Mouse (Mus musculus) embryonic facial prominence, embryonic 11.5 days (tissue): ENCODE results near the gene Kif1c. TPM values are rescaled to one million over a fixed set of nuclear protein-coding genes. Genes with fewer than 3 reads are reported as not detected.

Source experiments
- ATAC-seq: fragments of 200-750 bp; cut with Nextera tagmentation; replicated peaks from 2 replicates; pipeline ENCODE4 v1.8.0; 2017; ENCODE audit warnings: low read depth; ENCODE audit not compliant: insufficient number of reproducible peaks, low FRiP score, low TSS enrichment
- DNase-seq: peaks from one replicate; pipeline ENCODE4 v3.0.0-alpha.2; 2015; ENCODE audit warnings: low spot score
- H3K27ac ChIP-seq: fragments of 300-500 bp; sonication (generic); replicated peaks from 2 replicates; pipeline ENCODE4 v1.5.1; 2014; ENCODE audit warnings: mild to moderate bottlenecking, low read depth, low read length, control low read depth
- H3K27me3 ChIP-seq: fragments of 300-500 bp; sonication (generic); 2 replicates; pipeline ENCODE4 v1.6.1; 2014; ENCODE audit warnings: mild to moderate bottlenecking, low read length, moderate library complexity, mixed read lengths; ENCODE audit not compliant: control insufficient read depth, insufficient read depth
- H3K36me3 ChIP-seq: fragments of 300-500 bp; sonication (generic); replicated peaks from 2 replicates; pipeline ENCODE4 v1.6.1; 2014; ENCODE audit warnings: low read depth, mild to moderate bottlenecking, low read length, moderate library complexity, mixed read lengths; ENCODE audit not compliant: control insufficient read depth, insufficient read depth
- H3K4me1 ChIP-seq: fragments of 300-500 bp; sonication (generic); 2 replicates; pipeline ENCODE4 v1.6.1; 2014; ENCODE audit warnings: low read length, mixed read lengths; ENCODE audit not compliant: control insufficient read depth, insufficient read depth
- H3K4me2 ChIP-seq: fragments of 300-500 bp; sonication (generic); 2 replicates; pipeline ENCODE4 v1.6.1; 2014; ENCODE audit warnings: low read depth, mild to moderate bottlenecking, control low read depth, low read length, moderate library complexity
- H3K4me3 ChIP-seq: fragments of 300-500 bp; sonication (generic); 2 replicates; pipeline ENCODE4 v1.5.1; 2014; ENCODE audit warnings: low read depth, low read length, control low read depth
- H3K9ac ChIP-seq: fragments of 300-500 bp; sonication (generic); replicated peaks from 2 replicates; pipeline ENCODE4 v1.6.1; 2014; ENCODE audit warnings: mild to moderate bottlenecking, control low read depth, low read length
- H3K9me3 ChIP-seq: fragments of 300-500 bp; sonication (generic); replicated peaks from 2 replicates; pipeline ENCODE4 v1.6.1; 2016; ENCODE audit warnings: mild to moderate bottlenecking, low read length, inconsistent platforms, mixed read lengths; ENCODE audit not compliant: control insufficient read depth
- WGBS: fragments of 180-500 bp; shearing (Covaris S2); extraction: QIAGEN DNeasy Blood & Tissue Kit; methylation state at CpG from one replicate; pipeline ENCODE4 v1.1.7; 2014; 5-methylcytosine and 5-hydroxymethylcytosine counted together
- polyA plus RNA-seq: library from polyadenylated mRNA; unstranded; fragments of >200 nt; fragmentation: Nextera tagmentation; extraction: Ambion mirVana; gene quantifications from 2 replicates; pipeline ENCODE4 v1.2.1, GENCODE M21; 2014

Gene Kif1c
- polyA plus RNA-seq, result 7.5 and 8.3 TPM in 2 replicates

DNA sequence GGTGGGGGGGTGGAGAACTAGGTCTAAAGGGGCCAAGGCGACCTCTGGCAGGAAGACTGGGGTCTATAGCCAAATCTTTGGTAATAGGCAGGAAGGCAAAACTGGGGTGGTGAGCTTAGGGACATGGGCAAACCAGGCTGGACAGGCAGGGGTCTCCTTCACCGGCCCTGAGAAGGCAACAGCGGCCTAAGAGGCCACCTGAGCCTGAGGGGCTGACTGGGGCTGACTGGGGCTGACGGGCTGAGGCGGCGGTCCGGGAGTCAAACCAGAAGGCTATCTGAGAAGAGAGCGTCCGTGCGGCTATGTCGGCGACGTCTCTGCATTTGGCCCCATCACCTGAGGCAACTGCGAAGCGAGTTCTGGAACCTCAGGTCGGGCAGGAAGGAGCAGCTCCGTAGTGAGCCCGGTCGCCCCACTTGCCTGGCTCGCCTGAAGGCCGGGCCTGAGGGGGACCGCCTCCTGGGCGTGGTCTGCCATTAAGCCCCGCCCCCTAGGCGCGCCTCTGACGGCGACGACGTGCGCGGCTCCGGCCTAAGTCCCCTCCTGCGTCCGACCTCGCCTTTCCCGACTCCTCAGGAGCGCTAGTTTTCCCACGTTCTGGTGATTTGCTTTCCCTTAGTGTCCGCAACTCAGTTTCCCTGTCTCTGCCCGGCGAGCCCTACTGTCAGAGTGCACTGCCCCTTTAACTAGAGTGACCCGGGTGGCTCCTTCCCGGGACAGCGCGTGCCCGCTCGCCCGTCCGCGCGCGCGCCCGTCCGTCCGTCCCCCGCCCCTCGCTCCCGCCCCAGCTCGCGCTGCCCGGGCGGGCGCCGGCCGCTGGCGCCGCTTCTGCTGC lies at the start of gene Kif1c, which contains the start of gene Inca1:
Kif1c (plus strand) TSS at position 827 of the 835 bp plus-strand sequence.
Inca1 (minus strand) TSS at position 434 of the 835 bp plus-strand sequence.
- peak; percentile 94 for DNase-seq
- Histone ChIP-seq H3K4me2 (peak within 1 kb of the TSS; percentile 84), H3K9me3 (no peaks in the 10 kb centered on the region), H3K27ac (peak within 1 kb of the TSS; percentile 68), H3K9ac (peak within 1 kb of the TSS; percentile 96), H3K36me3 (no peaks in the 10 kb centered on the region), H3K4me3 (peak within 1 kb of the TSS; percentile 88), H3K27me3 (no peaks in the 10 kb centered on the region), H3K4me1 (peaks cover 3% of the 10 kb centered on the region; the same call in 1 of the 2 replicates)
- ATAC-seq, result peak; percentile 92
- WGBS, result 2% methylated on average over 65 of the region's 69 CpGs

DNA sequence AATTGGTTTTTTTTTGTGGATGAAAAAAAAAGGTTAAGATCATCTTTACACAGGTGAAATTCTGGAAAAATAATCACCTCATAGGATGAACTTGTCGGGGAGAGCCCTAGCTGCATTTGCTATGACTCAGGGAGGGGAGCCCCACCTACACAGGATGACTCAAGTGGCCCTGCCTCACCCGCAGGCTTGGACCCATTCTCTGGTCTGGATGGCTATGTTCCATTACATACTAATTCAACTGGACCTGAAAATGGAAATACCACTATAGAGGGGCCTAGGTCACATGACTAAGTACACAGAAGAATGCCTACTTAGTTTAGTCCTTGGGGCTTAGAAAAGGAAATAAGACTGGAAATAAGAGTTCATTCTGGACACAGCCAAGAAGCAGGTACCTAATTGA lies 49.0 kb upstream of the Kif1c start:
- Histone ChIP-seq H3K27ac (no peak overlapping the region), H3K36me3 (peaks cover 17% of the 10 kb centered on the region), H3K27me3 (no peaks in the 10 kb centered on the region), H3K4me1 (peaks cover 4% of the 10 kb centered on the region), H3K4me2 (no peak overlapping the region; the same call in 1 of the 2 replicates), H3K4me3 (no peak overlapping the region; the same call in 1 of the 2 replicates), H3K9ac (no peak overlapping the region), H3K9me3 (no peaks in the 10 kb centered on the region)
- WGBS, result 80% methylated on average over 2 of the region's 2 CpGs
- ATAC-seq (no peak), DNase-seq (no peak)

DNA sequence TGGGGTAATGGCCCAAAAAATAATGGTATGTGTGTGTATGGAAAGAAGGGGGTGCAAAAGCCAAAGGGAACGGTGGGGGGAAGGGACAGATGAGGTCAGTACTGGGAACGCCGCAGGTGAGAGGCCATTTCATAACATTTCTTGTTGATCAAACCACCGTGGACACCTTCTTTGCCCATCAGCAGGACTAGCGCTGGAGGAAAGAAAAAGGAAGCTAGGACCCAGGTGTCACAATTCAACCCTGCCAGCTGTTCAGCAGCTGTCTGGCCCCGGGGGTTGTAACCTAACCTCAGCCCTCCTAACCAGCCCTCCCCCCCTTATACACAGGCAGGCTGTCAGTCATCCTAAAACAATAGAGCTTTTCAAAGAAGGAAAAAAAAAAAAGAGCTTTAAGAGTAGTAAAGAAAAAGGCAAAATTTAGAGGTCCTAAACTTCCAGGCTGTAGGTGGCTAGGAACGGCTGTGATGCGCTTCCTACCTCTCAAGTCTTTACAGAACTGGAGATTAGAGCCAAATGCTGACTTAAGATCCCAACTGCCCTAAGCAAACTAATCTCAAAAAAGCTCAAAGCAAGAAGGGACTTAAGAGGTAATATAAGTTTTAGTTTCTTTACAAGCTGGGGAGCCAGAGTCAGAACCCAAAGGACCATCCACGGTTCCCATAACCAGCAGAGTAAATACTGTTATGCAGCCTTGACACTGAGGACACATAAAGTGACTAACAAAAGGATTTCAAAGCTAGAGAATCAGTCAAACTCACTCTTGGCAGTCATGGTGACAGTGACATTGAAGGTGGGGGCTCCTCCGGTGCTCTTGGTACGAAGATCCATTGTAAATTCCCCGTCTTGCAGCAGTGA lies 48.1 kb upstream of the Kif1c start:
- H3K27me3 ChIP-seq, result no peaks in the 10 kb centered on the region
- peak overlapping the region; percentile 100 for H3K4me3 ChIP-seq
- H3K4me1 ChIP-seq, result peaks cover 11% of the 10 kb centered on the region
- no peak overlapping the region for H3K27ac ChIP-seq
- WGBS, result 45% methylated on average over 12 of the region's 12 CpGs
- H3K9ac ChIP-seq, result peak overlapping the region; percentile 97
- peaks cover 17% of the 10 kb centered on the region for H3K36me3 ChIP-seq
- no peaks in the 10 kb centered on the region for H3K9me3 ChIP-seq
- DNase-seq (peak; percentile 67), ATAC-seq (no peak)
- H3K4me2 ChIP-seq, result peak overlapping the region; percentile 95

DNA sequence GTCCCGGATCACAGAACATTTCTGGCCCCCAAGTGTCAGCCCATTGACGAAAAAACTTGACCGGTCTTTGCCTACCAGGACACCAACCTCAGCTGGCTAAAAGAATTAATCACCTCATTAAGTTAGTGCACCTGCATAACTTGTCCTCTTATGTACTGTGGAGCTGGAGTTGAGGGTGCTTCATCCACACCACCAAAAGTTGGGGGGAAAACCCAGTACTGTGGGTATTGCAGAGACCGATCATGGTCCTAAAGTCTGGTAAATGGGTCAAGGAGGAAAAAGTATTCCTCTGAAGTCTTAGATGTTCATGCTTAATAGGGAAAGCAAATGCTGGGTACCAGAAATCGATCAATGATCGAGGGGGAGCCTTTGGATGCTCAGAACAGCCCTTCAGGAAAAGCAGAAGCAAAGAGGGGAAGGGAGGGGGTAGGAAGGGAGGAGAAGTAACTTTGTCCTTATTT lies 47.4 kb upstream of the Kif1c start:
- Histone ChIP-seq H3K4me3 (peak overlapping the region; percentile 100), H3K27ac (peak overlapping the region; percentile 97), H3K9me3 (no peaks in the 10 kb centered on the region), H3K36me3 (peaks cover 17% of the 10 kb centered on the region), H3K4me1 (peaks cover 10% of the 10 kb centered on the region), H3K4me2 (peak overlapping the region; percentile 95), H3K9ac (peak overlapping the region; percentile 97), H3K27me3 (no peaks in the 10 kb centered on the region)
- 49% methylated on average over 6 of the region's 6 CpGs for WGBS
- peak; percentile 25 for DNase-seq
- ATAC-seq, result no peak

DNA sequence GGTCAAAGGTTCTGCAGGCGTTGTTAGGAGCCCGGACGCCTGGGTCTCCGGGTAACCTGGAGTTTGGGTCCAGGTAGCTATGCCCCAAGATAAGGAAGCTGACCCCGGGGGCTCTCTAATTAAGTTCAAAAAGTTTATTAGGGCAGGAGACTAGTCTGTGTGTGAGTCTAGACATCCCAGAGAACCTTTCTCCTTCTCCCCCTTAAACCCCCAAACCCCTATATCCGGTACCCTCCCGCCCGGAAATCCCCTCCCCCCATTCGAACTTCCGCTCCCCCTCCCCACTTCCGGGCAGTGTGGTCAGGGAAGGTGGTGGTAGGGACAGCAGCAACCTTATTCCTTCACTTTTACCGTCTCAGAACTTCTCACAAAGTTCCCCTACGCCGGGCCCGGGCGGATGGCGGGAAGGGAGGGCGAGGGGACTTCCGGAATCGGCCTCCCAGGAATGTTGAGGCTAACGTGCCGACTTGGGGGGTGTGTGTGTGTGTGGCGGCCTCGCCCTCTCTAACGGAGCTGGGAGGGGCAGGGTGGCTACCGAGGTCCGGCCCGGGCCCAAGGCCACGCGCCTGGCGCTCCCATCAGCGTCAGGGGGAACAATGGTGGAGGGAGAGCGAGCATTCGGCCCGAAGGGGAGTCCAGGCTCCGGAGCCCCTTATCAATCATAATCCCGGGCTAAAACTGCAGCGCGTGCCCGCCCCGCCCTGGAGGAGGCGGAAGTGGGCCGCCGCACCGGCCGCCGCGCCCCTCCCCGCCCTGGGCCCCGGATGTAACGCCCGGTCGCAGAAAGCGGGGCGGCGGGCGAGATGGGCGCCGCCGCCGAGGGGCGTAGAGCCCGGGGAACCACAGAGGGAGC lies 46.8 kb upstream of the Kif1c start:
- DNase-seq (peak; percentile 79), ATAC-seq (peak; percentile 26)
- Histone ChIP-seq H3K36me3 (peaks cover 17% of the 10 kb centered on the region), H3K9me3 (no peaks in the 10 kb centered on the region), H3K27ac (peak overlapping the region; percentile 97), H3K4me1 (peaks cover 9% of the 10 kb centered on the region), H3K4me3 (peak overlapping the region; percentile 100), H3K27me3 (no peaks in the 10 kb centered on the region), H3K9ac (peak overlapping the region; percentile 97), H3K4me2 (peak overlapping the region; percentile 95)
- under 1% methylated on average over 59 of the region's 63 CpGs for WGBS

DNA sequence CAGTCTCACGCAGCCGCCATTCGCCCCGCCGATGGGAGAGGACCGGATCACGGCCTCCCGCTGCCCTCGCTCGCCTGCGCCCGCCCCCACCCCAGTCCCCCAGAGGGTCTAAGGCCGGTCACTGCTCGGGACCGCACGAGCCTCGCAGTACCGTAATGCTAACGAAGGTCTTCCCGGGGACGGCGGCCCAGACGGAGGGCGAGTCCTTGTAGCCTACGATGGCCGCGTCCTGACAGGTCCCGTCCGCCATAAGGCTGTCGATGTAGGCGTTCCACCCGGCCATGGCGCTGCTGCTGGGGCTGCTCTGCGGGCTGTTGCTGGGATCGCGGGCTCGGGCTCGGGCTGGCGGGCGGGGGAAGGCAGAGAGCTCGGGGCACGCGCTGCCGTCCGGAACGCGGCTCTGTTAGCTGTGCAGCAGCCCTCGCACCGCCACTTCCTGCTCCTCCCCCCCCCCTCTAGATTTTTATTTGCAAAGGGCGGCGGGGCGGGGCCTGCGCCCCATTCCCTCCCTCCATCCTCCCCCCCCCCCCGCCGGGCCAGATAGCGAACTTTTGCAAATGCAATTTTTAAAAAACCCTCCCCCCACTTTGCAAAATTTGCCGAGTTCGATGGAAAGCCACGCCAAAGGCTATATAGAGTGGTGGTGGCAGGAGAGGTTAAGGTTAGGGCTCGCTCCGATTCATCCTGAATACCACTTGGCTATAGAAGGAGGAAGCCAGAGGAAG lies 46.0 kb upstream of the Kif1c start, which contains the start of gene Pfn1:
Pfn1 (minus strand) TSS at position 447 of the 725 bp plus-strand sequence.
- H3K4me3 ChIP-seq, result peak within 1 kb of the TSS; percentile 100
- H3K27ac ChIP-seq, result peak within 1 kb of the TSS; percentile 97
- H3K4me1 ChIP-seq, result peaks cover 9% of the 10 kb centered on the region
- no peaks in the 10 kb centered on the region for H3K9me3 ChIP-seq
- no peaks in the 10 kb centered on the region for H3K27me3 ChIP-seq
- peak within 1 kb of the TSS; percentile 97 for H3K9ac ChIP-seq
- peaks cover 17% of the 10 kb centered on the region for H3K36me3 ChIP-seq
- peak within 1 kb of the TSS; percentile 95 for H3K4me2 ChIP-seq
- ATAC-seq, result peak; percentile 26
- peak; percentile 91 for DNase-seq
- 0% methylated on average over 52 of the region's 61 CpGs for WGBS
